Mouse (Mus musculus) lung, postnatal 0 days (tissue): ENCODE data around the gene Soat1.

Experiments
- CTCF ChIP-seq: IDR thresholded peaks from 2 replicates; pipeline ENCODE4 v1.5.1; 2016; ENCODE audit warnings: antibody characterized with exemption, mild to moderate bottlenecking
- EP300 ChIP-seq: IDR thresholded peaks from 2 replicates; pipeline ENCODE4 v1.6.1; 2016; ENCODE audit warnings: antibody characterized with exemption, mild to moderate bottlenecking, control low read depth

DNA sequence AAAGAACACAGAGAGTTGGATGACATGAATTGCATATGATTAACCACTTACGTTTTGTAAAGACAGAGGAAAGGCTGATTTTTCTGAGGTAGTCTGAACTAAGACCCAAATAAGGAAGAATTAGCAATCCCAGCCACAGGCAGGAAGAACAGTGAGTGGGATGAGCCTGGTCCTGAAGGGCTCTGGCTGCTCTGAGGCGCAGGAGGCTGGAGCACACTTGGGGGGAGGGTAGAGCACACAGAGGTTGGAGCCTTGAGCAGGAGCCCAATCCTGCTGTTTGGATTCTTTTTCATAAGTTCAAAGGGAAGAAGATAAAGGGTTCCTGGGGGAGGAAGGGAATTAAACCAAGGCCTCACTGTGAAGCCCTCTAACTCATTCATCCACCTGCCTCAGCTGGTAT, 1.9 kb upstream of the Soat1 start:
- no peak for TF ChIP-seq CTCF
- no peak for TF ChIP-seq EP300
